Mouse (Mus musculus) heart, embryonic 14.5 days (tissue): Measurements from ENCODE around the gene Yipf1. TPM values are rescaled to one million over a fixed set of nuclear protein-coding genes. Genes with fewer than 3 reads are reported as not detected.

ENCODE experiments used
- ATAC-seq: fragments of 200-750 bp; cut with Nextera tagmentation; 2 replicates; pipeline ENCODE4 v1.8.0; 2017; ENCODE audit warnings: low read depth, moderate TSS enrichment; ENCODE audit not compliant: insufficient number of reproducible peaks, insufficient read depth, low FRiP score
- H3K27ac ChIP-seq, 2 experiments: fragments of 200-500 bp in 1 of 2; fragments of 300-500 bp in 1 of 2; sonication (generic) in 1 of 2; replicated peaks in 1 of 2; 2 replicates each; pipeline ENCODE4 v1.5.1; 2012 to 2014; ENCODE audit warnings: low read depth in 2 of 2, low read length in 2 of 2, control low read depth in 1 of 2, mild to moderate bottlenecking in 1 of 2, mixed read lengths in 1 of 2; ENCODE audit not compliant: control insufficient read depth in 1 of 2, insufficient read depth in 1 of 2
- H3K27me3 ChIP-seq: fragments of 300-500 bp; sonication (generic); 2 replicates; pipeline ENCODE4 v1.6.1; 2014; ENCODE audit warnings: mild to moderate bottlenecking, low read length, control low read depth; ENCODE audit not compliant: control insufficient read depth, insufficient read depth
- H3K36me3 ChIP-seq: fragments of 300-500 bp; sonication (generic); 2 replicates; pipeline ENCODE4 v1.6.1; 2014; ENCODE audit warnings: mild to moderate bottlenecking, control low read depth, low read length, mixed read lengths; ENCODE audit not compliant: control insufficient read depth, insufficient read depth
- H3K4me1 ChIP-seq, 2 experiments: fragments of 200-500 bp in 1 of 2; fragments of 300-500 bp in 1 of 2; sonication (generic) in 1 of 2; 2 replicates each; pipeline ENCODE4 v1.6.1; 2012 to 2014; ENCODE audit warnings: low read length in 2 of 2, control low read depth in 1 of 2, mixed read lengths in 1 of 2; ENCODE audit not compliant: control insufficient read depth in 2 of 2, insufficient read depth in 2 of 2
- H3K4me2 ChIP-seq: fragments of 300-500 bp; sonication (generic); 2 replicates; pipeline ENCODE4 v1.6.1; 2014; ENCODE audit warnings: mild to moderate bottlenecking, low read length
- H3K4me3 ChIP-seq, 2 experiments: fragments of 200-500 bp in 1 of 2; fragments of 300-500 bp in 1 of 2; sonication (generic) in 1 of 2; 2 replicates each; pipeline ENCODE4 v1.5.1; 2012 to 2014; ENCODE audit warnings: low read length in 2 of 2, mild to moderate bottlenecking in 2 of 2, control low read depth in 1 of 2, low read depth in 1 of 2, moderate library complexity in 1 of 2; ENCODE audit not compliant: control insufficient read depth in 1 of 2, insufficient read depth in 1 of 2
- H3K9ac ChIP-seq: fragments of 300-500 bp; sonication (generic); 2 replicates; pipeline ENCODE4 v1.6.1; 2014; ENCODE audit warnings: mild to moderate bottlenecking, low read length
- H3K9me3 ChIP-seq: fragments of 300-500 bp; sonication (generic); 2 replicates; pipeline ENCODE4 v1.6.1; 2016; ENCODE audit warnings: low read length, control low read depth; ENCODE audit not compliant: control insufficient read depth
- WGBS: fragments of 180-500 bp; shearing (Covaris S2); extraction: QIAGEN DNeasy Blood & Tissue Kit; methylation state at CpG from one replicate; pipeline ENCODE4 v1.1.7; 2014; 5-methylcytosine and 5-hydroxymethylcytosine counted together
- polyA plus RNA-seq: library from polyadenylated mRNA; unstranded; fragments of >200 nt; fragmentation: Nextera tagmentation; extraction: Ambion mirVana; gene quantifications from 2 replicates; pipeline ENCODE4 v1.2.1, GENCODE M21; 2014

The Yipf1 gene
- polyA plus RNA-seq, 1 experiment from 2014 or later: 49.7 TPM

GRCm38 (mm10) chr4:107287517-107287916 is 26.6 kb upstream of the Yipf1 start:
- Histone ChIP-seq H3K4me2 (no peak overlapping the region), H3K4me1 (no peaks in the 10 kb centered on the region), H3K4me3 (no peak overlapping the region), H3K36me3 (no peaks in the 10 kb centered on the region), H3K27me3 (no peaks in the 10 kb centered on the region), H3K9me3 (no peaks in the 10 kb centered on the region), H3K27ac (no peak overlapping the region), H3K9ac (no peak overlapping the region)
- 81% methylated on average over 2 of the region's 2 CpGs for WGBS
- no peak for ATAC-seq

- Histone ChIP-seq H3K36me3 (no peaks in the 10 kb centered on the region), H3K27ac (no peak overlapping the region)
- WGBS: 81% methylated on average over 7 of the region's 7 CpGs
Observed at GRCm38 (mm10) chr4:107291611-107292272, 22.4 kb upstream of the Yipf1 start.

GRCm38 (mm10) chr4:107292273-107292662 is 21.9 kb upstream of the Yipf1 start:
- Histone ChIP-seq H3K27me3 (no peaks in the 10 kb centered on the region), H3K9me3 (no peaks in the 10 kb centered on the region), H3K4me2 (no peak overlapping the region), H3K4me1 (no peaks in the 10 kb centered on the region), H3K4me3 (no peak overlapping the region), H3K27ac (no peak overlapping the region), H3K9ac (no peak overlapping the region; the same call in 1 of the 2 replicates), H3K36me3 (no peaks in the 10 kb centered on the region)
- ATAC-seq: no peak
- 34% methylated on average over 4 of the region's 4 CpGs for WGBS

More at GRCm38 (mm10) chr4:107291611-107292272, 22.4 kb upstream of the Yipf1 start:
- H3K4me1 ChIP-seq: no peaks in the 10 kb centered on the region
- no peak overlapping the region for H3K4me2 ChIP-seq
- no peak overlapping the region; the same call in 1 of the 2 replicates for H3K9ac ChIP-seq
- no peak overlapping the region for H3K4me3 ChIP-seq
- ATAC-seq: no peak
- H3K9me3 ChIP-seq: no peaks in the 10 kb centered on the region
- H3K27me3 ChIP-seq: no peaks in the 10 kb centered on the region

- H3K9me3 ChIP-seq: no peaks in the 10 kb centered on the region
- no peaks in the 10 kb centered on the region for H3K27me3 ChIP-seq
- H3K9ac ChIP-seq: no peak overlapping the region
- WGBS: 74% methylated on average over 8 of the region's 8 CpGs
- H3K27ac ChIP-seq: no peak overlapping the region
- H3K4me1 ChIP-seq: no peaks in the 10 kb centered on the region
- H3K36me3 ChIP-seq: no peaks in the 10 kb centered on the region
- no peak overlapping the region for H3K4me3 ChIP-seq
- no peak for ATAC-seq
- H3K4me2 ChIP-seq: no peak overlapping the region
Observed at GRCm38 (mm10) chr4:107298071-107298606, 16.0 kb upstream of the Yipf1 start.

GRCm38 (mm10) chr4:107299779-107300340 is 14.3 kb upstream of the Yipf1 start:
- no peaks in the 10 kb centered on the region for H3K36me3 ChIP-seq
- H3K9ac ChIP-seq: no peak overlapping the region
- 80% methylated on average over 7 of the region's 7 CpGs for WGBS
- H3K27me3 ChIP-seq: 0 out of 2 replicates have a peak, but pooled peaks cover 3% of the 10 kb centered on the region
- H3K4me1 ChIP-seq: no peaks in the 10 kb centered on the region
- H3K9me3 ChIP-seq: no peaks in the 10 kb centered on the region
- ATAC-seq: no peak
- no peak overlapping the region for H3K27ac ChIP-seq
- no peak overlapping the region for H3K4me3 ChIP-seq
- no peak overlapping the region for H3K4me2 ChIP-seq

- Histone ChIP-seq H3K4me1 (no peaks in the 10 kb centered on the region), H3K27me3 (0 out of 2 replicates have a peak, but pooled peaks cover 3% of the 10 kb centered on the region), H3K36me3 (no peaks in the 10 kb centered on the region), H3K4me3 (no peak overlapping the region), H3K9ac (no peak overlapping the region), H3K27ac (no peak overlapping the region), H3K9me3 (no peaks in the 10 kb centered on the region), H3K4me2 (no peak overlapping the region)
- WGBS: 69% methylated on average over 4 of the region's 4 CpGs
- ATAC-seq: no peak
Observed at GRCm38 (mm10) chr4:107300371-107300770, 13.8 kb upstream of the Yipf1 start.

GRCm38 (mm10) chr4:107300902-107301555 is 13.1 kb upstream of the Yipf1 start:
- H3K36me3 ChIP-seq: no peaks in the 10 kb centered on the region
- no peak for ATAC-seq
- H3K9me3 ChIP-seq: no peaks in the 10 kb centered on the region
- no peak overlapping the region for H3K4me3 ChIP-seq
- WGBS: 93% methylated on average over 1 of the region's 1 CpGs
- no peaks in the 10 kb centered on the region; a peak in 1 of 4 replicates for H3K4me1 ChIP-seq
- H3K27me3 ChIP-seq: 0 out of 2 replicates have a peak, but pooled peaks cover 3% of the 10 kb centered on the region
- H3K27ac ChIP-seq: no peak overlapping the region
- no peak overlapping the region for H3K4me2 ChIP-seq
- H3K9ac ChIP-seq: no peak overlapping the region
